Mouse (Mus musculus) midbrain, embryonic 16.5 days (tissue): ENCODE measurements around the gene Npw. TPM values are rescaled to one million over a fixed set of nuclear protein-coding genes. Genes with fewer than 3 reads are reported as not detected.

Experiments used
- ATAC-seq: fragments of 200-750 bp; cut with Nextera tagmentation; 2 replicates; pipeline ENCODE4 v1.8.0; 2017; ENCODE audit warnings: moderate TSS enrichment
- H3K27ac ChIP-seq: fragments of 300-500 bp; sonication (generic); 2 replicates; pipeline ENCODE4 v1.5.1; 2014; ENCODE audit warnings: mild to moderate bottlenecking, low read length, mixed read lengths
- H3K27me3 ChIP-seq: fragments of 300-500 bp; sonication (generic); 2 replicates; pipeline ENCODE4 v1.6.1; 2014; ENCODE audit warnings: low read depth, low read length, mixed read lengths; ENCODE audit not compliant: control insufficient read depth, insufficient read depth
- H3K36me3 ChIP-seq: fragments of 300-500 bp; sonication (generic); 2 replicates; pipeline ENCODE4 v1.6.1; 2014; ENCODE audit warnings: mild to moderate bottlenecking, low read length, moderate library complexity, mixed read lengths; ENCODE audit not compliant: control insufficient read depth, insufficient read depth
- H3K4me1 ChIP-seq: fragments of 300-500 bp; sonication (generic); 2 replicates; pipeline ENCODE4 v1.6.1; 2014; ENCODE audit warnings: mild to moderate bottlenecking, low read length, mixed read lengths; ENCODE audit not compliant: control insufficient read depth, insufficient read depth
- H3K4me2 ChIP-seq: fragments of 300-500 bp; sonication (generic); 2 replicates; pipeline ENCODE4 v1.6.1; 2014; ENCODE audit warnings: mild to moderate bottlenecking, low read length, mixed read lengths
- H3K4me3 ChIP-seq: fragments of 300-500 bp; sonication (generic); 2 replicates; pipeline ENCODE4 v1.5.1; 2014; ENCODE audit warnings: low read depth, mild to moderate bottlenecking, low read length, moderate library complexity, mixed read lengths
- H3K9ac ChIP-seq: fragments of 300-500 bp; sonication (generic); 2 replicates; pipeline ENCODE4 v1.6.1; 2014; ENCODE audit warnings: low read depth, low read length, mixed read lengths
- H3K9me3 ChIP-seq: fragments of 300-500 bp; sonication (generic); replicated peaks from 2 replicates; pipeline ENCODE4 v1.6.1; 2014; ENCODE audit warnings: mild to moderate bottlenecking, low read length, mixed read lengths; ENCODE audit not compliant: control insufficient read depth, poor library complexity, severe bottlenecking
- WGBS: fragments of 180-500 bp; shearing (Covaris S2); extraction: QIAGEN DNeasy Blood & Tissue Kit; methylation state at CpG from one replicate; pipeline ENCODE4 v1.1.7; 2014; 5-methylcytosine and 5-hydroxymethylcytosine counted together
- polyA plus RNA-seq: library from polyadenylated mRNA; unstranded; fragments of >200 nt; fragmentation: Nextera tagmentation; extraction: Ambion mirVana; gene quantifications from 2 replicates; pipeline ENCODE4 v1.2.1, GENCODE M21; 2015

Npw gene
- polyA plus RNA-seq, 1 experiment from 2014 or later, result 0.90 TPM

DNA sequence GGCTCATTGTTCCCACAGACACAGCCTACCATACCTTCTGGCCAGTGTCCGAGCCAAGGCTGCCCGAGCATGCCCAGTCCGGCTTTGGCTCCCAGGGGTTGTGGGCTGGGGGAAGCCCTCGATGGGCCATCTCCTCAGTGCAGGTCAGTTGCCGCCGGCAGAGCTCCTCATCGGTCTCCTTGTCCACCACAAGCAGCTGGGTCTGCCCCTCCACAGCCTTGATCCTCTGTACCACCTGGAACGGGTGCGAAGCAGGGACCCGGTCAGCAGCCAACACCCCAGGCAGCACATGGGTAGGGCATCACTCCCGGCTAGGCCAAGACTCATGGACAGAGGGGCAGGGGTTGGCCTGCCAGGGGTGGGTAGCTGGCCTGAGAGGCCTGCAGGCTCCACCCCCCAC lies 10.8 kb downstream of the Npw start:
- no peak overlapping the region for H3K4me2 ChIP-seq
- 84% methylated on average over 11 of the region's 11 CpGs for WGBS
- peaks cover 4% of the 10 kb centered on the region; the same call in 1 of the 2 replicates for H3K27me3 ChIP-seq
- H3K9me3 ChIP-seq, result no peaks in the 10 kb centered on the region
- H3K4me1 ChIP-seq, result peaks cover 6% of the 10 kb centered on the region
- no peak for ATAC-seq
- H3K27ac ChIP-seq, result no peak overlapping the region
- H3K9ac ChIP-seq, result no peak overlapping the region
- H3K36me3 ChIP-seq, result no peaks in the 10 kb centered on the region
- H3K4me3 ChIP-seq, result no peak overlapping the region

DNA sequence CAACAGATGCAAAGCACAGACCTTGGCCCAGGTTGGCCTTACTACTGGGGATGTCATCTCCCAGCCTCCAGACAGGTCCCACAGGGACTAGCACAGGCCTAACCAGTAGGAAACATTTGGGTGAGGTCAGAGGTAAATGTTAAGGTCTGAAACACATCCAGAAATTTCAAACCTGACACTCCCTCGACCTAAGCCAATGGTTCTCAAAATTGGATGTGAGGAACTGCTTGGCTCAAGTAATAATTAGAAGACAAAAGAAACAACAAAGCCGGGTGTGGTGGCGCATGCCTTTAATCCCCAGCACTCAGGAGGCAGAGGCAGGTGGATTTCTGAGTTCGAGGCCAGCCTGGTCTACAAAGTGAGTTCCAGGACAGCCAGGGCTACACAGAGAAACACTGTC lies 11.9 kb downstream of the Npw start:
- H3K4me3 ChIP-seq, result no peak overlapping the region
- H3K4me2 ChIP-seq, result no peak overlapping the region
- peaks cover 6% of the 10 kb centered on the region for H3K4me1 ChIP-seq
- 86% methylated on average over 4 of the region's 4 CpGs for WGBS
- H3K27me3 ChIP-seq, result 0 out of 2 replicates have a peak, but pooled peaks cover 4% of the 10 kb centered on the region
- no peak overlapping the region for H3K9ac ChIP-seq
- H3K27ac ChIP-seq, result no peak overlapping the region
- ATAC-seq, result no peak
- no peaks in the 10 kb centered on the region for H3K9me3 ChIP-seq
- no peaks in the 10 kb centered on the region for H3K36me3 ChIP-seq

DNA sequence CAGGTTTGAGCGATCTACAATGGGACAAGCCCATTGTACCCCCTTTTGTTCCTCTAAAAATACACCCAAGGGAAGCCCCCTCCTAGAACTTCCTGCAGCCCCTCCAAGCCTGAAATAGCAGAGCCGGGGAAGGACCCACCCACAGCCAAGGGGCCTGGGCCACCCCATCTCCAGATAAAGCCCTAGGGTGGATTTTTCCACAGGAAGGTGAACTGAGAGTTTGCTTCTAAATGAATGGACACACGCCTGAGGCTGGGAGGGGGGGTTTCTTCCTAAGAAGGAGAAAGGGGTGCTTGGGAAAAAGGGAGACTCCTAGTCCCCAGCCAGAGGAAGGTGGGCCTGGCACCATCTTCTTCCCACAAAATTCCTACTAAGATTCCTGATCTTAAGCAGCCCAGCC lies 12.3 kb downstream of the Npw start:
- WGBS, result 86% methylated on average over 3 of the region's 3 CpGs
- Histone ChIP-seq H3K9me3 (no peaks in the 10 kb centered on the region), H3K27ac (no peak overlapping the region; the same call in 1 of the 2 replicates), H3K36me3 (no peaks in the 10 kb centered on the region), H3K4me2 (no peak overlapping the region), H3K9ac (no peak overlapping the region), H3K4me1 (peaks cover 6% of the 10 kb centered on the region), H3K4me3 (no peak overlapping the region), H3K27me3 (0 out of 2 replicates have a peak, but pooled peaks cover under 1% of the 10 kb centered on the region)
- ATAC-seq, result no peak

DNA sequence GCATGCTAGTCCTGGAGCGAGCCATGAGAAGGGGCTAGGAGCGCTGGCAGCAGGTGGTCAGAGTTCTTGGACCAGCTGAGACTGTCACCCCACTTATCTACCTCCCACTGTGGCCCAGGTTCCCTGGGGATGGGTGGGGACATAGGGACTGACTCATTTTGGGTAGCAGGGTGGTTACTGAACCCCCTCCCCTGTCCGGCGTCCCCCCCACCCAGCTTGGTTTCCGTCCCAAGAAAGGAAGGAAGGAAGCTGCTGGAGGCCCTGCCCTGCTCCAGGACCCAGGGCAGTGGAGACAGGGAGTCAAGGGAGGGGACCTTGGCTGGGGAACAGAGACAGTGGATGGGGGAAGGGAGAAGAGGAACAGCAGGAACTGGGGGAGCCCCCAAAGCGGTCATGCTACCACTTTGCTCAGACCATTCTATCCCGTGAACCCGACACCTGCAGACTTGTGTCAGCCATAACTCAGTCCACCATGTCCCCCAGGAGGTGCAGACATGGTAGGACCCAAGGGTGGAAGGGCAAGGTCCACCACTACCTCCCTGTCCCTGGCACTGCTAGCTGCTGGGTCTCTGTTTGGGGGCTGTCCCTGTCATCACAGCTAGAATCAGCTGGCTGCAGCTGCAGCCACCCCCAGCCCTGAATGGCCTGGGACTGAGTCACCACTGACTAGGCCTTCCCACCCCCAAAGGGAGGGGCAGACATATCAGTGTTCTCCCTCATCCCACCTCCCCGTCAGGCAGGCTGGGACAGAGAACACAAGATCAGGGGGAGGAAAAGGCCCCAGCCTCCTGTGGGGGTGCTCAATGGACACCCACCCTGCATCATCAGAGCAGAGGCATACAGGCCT lies 13.2 kb downstream of the Npw start:
- H3K9me3 ChIP-seq, result no peaks in the 10 kb centered on the region
- no peaks in the 10 kb centered on the region; the same call in 1 of the 2 replicates for H3K4me1 ChIP-seq
- 0 out of 2 replicates have a peak, but pooled peaks cover under 1% of the 10 kb centered on the region for H3K36me3 ChIP-seq
- no peak overlapping the region for H3K4me3 ChIP-seq
- WGBS, result 81% methylated on average over 9 of the region's 9 CpGs
- H3K9ac ChIP-seq, result no peak overlapping the region; the same call in 1 of the 2 replicates
- H3K27me3 ChIP-seq, result no peaks in the 10 kb centered on the region
- H3K4me2 ChIP-seq, result no peak overlapping the region
- ATAC-seq, result no peak
- peak overlapping the region; percentile 47 for H3K27ac ChIP-seq

DNA sequence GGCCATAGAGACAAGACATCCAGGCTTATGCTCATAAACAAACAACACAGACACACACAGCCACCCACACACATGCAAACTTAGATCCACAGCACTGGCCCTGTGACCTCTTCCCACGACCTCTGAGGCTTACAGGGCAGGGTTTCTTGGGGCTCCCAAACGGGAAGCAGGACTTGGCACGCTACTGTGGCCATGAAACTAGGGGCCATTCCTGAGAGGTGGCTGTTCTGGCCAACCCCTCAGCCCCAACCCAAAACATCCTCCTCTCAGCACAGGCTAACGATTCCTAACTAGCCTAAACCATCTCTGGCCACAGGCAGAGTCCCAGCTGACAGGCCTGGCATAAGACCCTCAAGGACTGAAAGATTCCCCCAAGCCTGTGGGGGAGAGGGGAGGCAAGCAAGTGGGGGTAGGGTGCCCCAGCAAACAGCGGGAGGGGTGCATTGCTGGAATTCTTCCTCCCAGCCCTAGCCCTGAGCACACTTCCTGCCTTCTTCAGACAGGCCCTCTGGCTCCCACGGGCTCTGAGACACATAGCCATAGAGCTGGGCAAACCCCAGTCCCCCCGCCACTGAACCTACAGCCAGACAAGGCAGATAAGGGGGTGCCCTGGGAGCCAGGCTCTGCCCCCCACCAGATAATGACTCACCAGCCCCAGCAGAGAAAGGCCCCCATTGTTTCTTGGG lies 14.1 kb downstream of the Npw start:
- no peak for ATAC-seq
- H3K27ac ChIP-seq, result peak overlapping the region; percentile 36
- no peak overlapping the region for H3K4me2 ChIP-seq
- no peaks in the 10 kb centered on the region; the same call in 1 of the 2 replicates for H3K4me1 ChIP-seq
- no peak overlapping the region for H3K4me3 ChIP-seq
- H3K9ac ChIP-seq, result 0 out of 2 replicates have a peak overlapping the region, but pooled peaks have one; percentile 7
- H3K27me3 ChIP-seq, result no peaks in the 10 kb centered on the region
- no peaks in the 10 kb centered on the region for H3K9me3 ChIP-seq
- H3K36me3 ChIP-seq, result 0 out of 2 replicates have a peak, but pooled peaks cover 6% of the 10 kb centered on the region
- WGBS, result 49% methylated on average over 6 of the region's 7 CpGs

DNA sequence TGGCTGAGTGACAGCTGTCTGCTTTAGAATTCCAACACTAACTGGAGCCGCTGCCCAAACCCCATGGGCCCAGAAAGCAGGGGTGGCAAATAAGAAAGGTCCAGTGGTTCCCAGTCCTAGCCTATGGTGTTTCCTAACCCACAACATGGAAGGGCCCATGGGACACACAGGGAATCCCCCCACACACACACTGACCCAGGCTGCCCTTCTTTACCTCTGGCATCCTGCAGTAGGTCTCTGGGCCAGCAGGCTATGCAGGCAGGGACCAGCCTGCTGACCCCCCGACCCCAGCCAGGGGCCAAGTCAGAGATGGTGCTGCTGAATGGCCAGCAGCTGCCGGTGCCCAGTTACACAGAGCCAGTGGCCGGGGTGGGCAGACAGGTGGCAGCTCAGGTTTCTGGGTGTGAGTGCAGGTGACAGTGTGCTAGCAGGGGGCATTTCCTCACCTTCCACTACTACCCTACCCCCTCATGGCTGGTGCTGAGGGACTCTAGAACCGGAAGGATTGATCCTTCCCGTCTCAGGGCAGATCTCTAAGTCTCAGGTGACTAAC lies 15.4 kb downstream of the Npw start:
- Histone ChIP-seq H3K27me3 (no peaks in the 10 kb centered on the region), H3K4me2 (no peak overlapping the region), H3K9ac (no peak overlapping the region), H3K4me1 (no peaks in the 10 kb centered on the region), H3K4me3 (no peak overlapping the region), H3K36me3 (0 out of 2 replicates have a peak, but pooled peaks cover 8% of the 10 kb centered on the region), H3K27ac (no peak overlapping the region), H3K9me3 (no peaks in the 10 kb centered on the region)
- WGBS, result 77% methylated on average over 6 of the region's 6 CpGs
- ATAC-seq, result no peak

DNA sequence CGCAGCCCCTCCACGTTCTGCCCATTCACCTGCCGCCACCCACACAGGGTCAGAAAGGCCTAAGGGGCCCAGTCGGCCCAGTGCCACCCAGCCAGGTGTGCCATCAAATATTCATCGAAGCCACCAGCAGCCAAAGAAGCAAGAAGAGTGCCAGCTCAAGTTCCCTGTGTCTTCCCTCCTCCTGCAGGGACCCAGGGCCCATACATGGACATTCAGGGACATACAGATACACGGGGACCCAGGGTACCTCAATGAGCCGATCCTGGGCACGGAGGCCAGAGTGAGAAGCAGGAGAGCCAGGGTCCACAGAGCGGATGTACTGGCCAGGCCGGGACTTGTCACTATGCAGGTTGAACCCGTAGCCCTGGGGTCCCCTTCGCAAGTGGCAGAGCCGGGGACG lies 16.3 kb downstream of the Npw start:
- Histone ChIP-seq H3K4me1 (no peaks in the 10 kb centered on the region), H3K36me3 (0 out of 2 replicates have a peak, but pooled peaks cover 8% of the 10 kb centered on the region), H3K4me3 (no peak overlapping the region), H3K9ac (no peak overlapping the region), H3K27ac (no peak overlapping the region), H3K27me3 (no peaks in the 10 kb centered on the region), H3K9me3 (no peaks in the 10 kb centered on the region), H3K4me2 (no peak overlapping the region)
- 95% methylated on average over 14 of the region's 14 CpGs for WGBS
- ATAC-seq, result no peak

DNA sequence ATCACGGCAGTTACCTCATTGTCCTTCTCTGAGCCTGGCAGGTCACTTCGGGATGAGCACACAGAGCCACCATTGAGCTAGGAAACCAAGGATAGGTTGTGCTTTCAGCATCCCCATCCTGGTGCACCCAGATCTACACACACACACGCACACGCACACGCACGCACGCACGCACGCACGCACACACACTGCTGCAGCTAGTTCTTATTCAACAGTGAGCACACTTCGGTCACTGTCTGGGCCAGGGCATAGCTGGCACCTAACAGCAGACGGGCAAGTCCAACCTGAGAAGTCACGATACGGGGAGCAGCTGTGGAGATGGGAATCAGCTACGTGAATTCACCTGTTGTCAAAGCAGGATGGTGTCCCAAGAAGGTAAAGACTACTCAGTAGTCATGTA lies 17.7 kb downstream of the Npw start:
- no peak overlapping the region for H3K4me3 ChIP-seq
- 94% methylated on average over 15 of the region's 15 CpGs for WGBS
- no peak overlapping the region for H3K4me2 ChIP-seq
- H3K9me3 ChIP-seq, result no peaks in the 10 kb centered on the region
- H3K9ac ChIP-seq, result no peak overlapping the region
- no peaks in the 10 kb centered on the region for H3K4me1 ChIP-seq
- no peak for ATAC-seq
- H3K27ac ChIP-seq, result no peak overlapping the region
- H3K36me3 ChIP-seq, result 0 out of 2 replicates have a peak, but pooled peaks cover 8% of the 10 kb centered on the region
- no peaks in the 10 kb centered on the region for H3K27me3 ChIP-seq
